10 mouse cellular contexts compared by ENCODE assay signal in the genomic region with DNA sequence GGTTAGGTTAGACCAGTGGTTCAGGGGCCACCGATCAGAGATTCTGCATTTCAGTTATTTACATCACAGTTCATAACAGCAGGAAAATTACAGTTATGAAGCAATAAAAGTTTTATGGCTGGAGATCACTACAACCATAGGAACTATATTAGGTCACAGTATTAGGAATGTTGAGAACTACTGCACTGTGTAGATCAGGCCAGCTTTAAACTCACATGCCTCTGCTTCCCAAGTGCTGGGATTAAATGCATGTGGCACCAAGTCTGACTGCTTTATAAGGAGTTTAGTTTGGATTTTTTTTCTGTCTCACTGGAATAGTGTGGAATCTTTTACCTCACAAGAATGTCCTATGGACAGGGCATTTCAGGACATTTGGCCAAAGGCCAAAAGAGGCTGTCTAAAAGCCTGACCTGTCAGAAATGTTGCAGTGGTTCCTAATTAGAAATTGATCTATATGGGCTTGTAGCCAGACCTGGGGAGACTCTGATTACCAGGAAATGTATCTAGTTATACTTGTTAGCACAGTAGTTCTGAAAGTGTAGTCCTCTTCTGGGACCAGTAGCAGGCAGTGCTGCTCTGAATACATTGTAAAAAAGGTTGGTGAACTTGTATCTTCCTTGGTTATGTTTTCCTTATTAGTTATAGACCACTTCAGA. TPM values are rescaled to one million over a fixed set of nuclear protein-coding genes. Genes with fewer than 3 reads are reported as not detected.
DNase-seq lines count a peak whose midpoint lies in the region; ATAC-seq and TF ChIP-seq lines count a peak whose summit lies in the region.
"Had no signal": no experiment of that assay in that cellular context is flagged by ENCODE, and none has a peak within 500 bp of the region (broad histone marks: within the 10 kb centered on the region; RNA-seq: fewer than 3 reads in every experiment).

No protein-coding gene starts in this region.

- H3K9ac ChIP-seq in kidney, embryonic 16.5 days (replicated peaks; ENCODE audit: low read length): no peak overlapping the region

- no peaks in the 10 kb centered on the region for H3K9me3 ChIP-seq in kidney, embryonic 16.5 days (ENCODE audit: low read length)
- no peaks in the 10 kb centered on the region for H3K9me3 ChIP-seq in forebrain, embryonic 10.5 days

- H3K4me3 ChIP-seq in gastrocnemius, adult 2 months: no peak overlapping the region
- H3K4me3 ChIP-seq in kidney, embryonic 16.5 days (ENCODE audit: low read length): no peak overlapping the region
- H3K4me3 ChIP-seq in forebrain, embryonic 10.5 days: no peak overlapping the region

- H3K36me3 ChIP-seq in kidney, embryonic 16.5 days (ENCODE audit: insufficient read depth, low read length): no peaks in the 10 kb centered on the region
- H3K36me3 ChIP-seq in forebrain, embryonic 10.5 days (replicated peaks): peaks cover 3% of the 10 kb centered on the region; the same call in 1 of the 2 replicates

- ATAC-seq in kidney, embryonic 16.5 days (ENCODE audit: low FRiP score, low TSS enrichment): peak; percentile 61; the same call in 1 of the 2 replicates
- no peak for ATAC-seq in monocyte, adult 5-6 weeks (replicated peaks; ENCODE audit: insufficient number of reproducible peaks, low FRiP score, low TSS enrichment, poor library complexity, severe bottlenecking)

- peaks cover 28% of the 10 kb centered on the region for H3K4me1 ChIP-seq in kidney, embryonic 16.5 days (ENCODE audit: insufficient read depth, low read length)
- H3K4me1 ChIP-seq in forebrain, embryonic 10.5 days: peaks cover 15% of the 10 kb centered on the region; the same call in 1 of the 2 replicates

- peak; percentile 38 for DNase-seq in gastrocnemius, adult 2 months
- no peak for DNase-seq in gastrocnemius, adult 8-10 months (ENCODE audit: low spot score in 2 of 2)
- peak; percentile 61 for DNase-seq in 3T3-L1 (ENCODE audit: low read depth, low spot score)
- DNase-seq in adrenal gland, postnatal 36 days: peak; percentile 35 to 42
- DNase-seq in forebrain, embryonic 10.5 days (ENCODE audit: extremely low spot score, low spot score): no peak
- DNase-seq in embryo, embryonic 10.5 days (ENCODE audit: low spot score): no peak

- H3K4me2 ChIP-seq in kidney, embryonic 16.5 days (replicated peaks; ENCODE audit: low read depth, low read length): no peak overlapping the region

- no peaks in the 10 kb centered on the region for H3K27me3 ChIP-seq in kidney, embryonic 16.5 days (ENCODE audit: insufficient read depth, low read length)
- H3K27me3 ChIP-seq in forebrain, embryonic 10.5 days (ENCODE audit: poor library complexity, severe bottlenecking): no peaks in the 10 kb centered on the region

- intact Hi-C loops in gastrocnemius, adult 2 months (cut with DNase I): no loop called here

- peak; percentile 38; the same call in 1 of the 2 replicates for TF ChIP-seq CTCF in gastrocnemius, adult 2 months (IDR thresholded peaks at IDR 0.05)

- 82% methylated on average over 1 of the region's 1 CpGs for WGBS in kidney, embryonic 16.5 days
- WGBS in forebrain, embryonic 10.5 days: 88% methylated on average over 1 of the region's 1 CpGs

- peak overlapping the region; percentile 70 for H3K27ac ChIP-seq in gastrocnemius, adult 2 months
- H3K27ac ChIP-seq in kidney, embryonic 16.5 days (ENCODE audit: low read length): no peak overlapping the region
- H3K27ac ChIP-seq in forebrain, embryonic 10.5 days: no peak overlapping the region

RNA-seq across cellular contexts. Expression of a gene that starts 18.0 kb away (rescaled TPM):
- total RNA-seq in gastrocnemius, adult 2 months (2021): not detected
- not detected for total RNA-seq in gastrocnemius, adult 8-10 months (2022)
- total RNA-seq in adrenal gland, postnatal 36 days (2021): not detected
- 0.35 TPM in 1 of 2 replicates, not detected in the other for polyA plus RNA-seq in kidney, embryonic 16.5 days (2015; fragmentation: Nextera tagmentation; extraction: Ambion mirVana)
- polyA plus RNA-seq in forebrain, embryonic 10.5 days (2016; fragmentation: Nextera tagmentation; extraction: Ambion mirVana): 1.3 and 2.0 TPM in 2 replicates
- not detected in 3 replicates for total RNA-seq in monocyte, adult 5-6 weeks (2017)
- total RNA-seq: left cerebral cortex, postnatal 36 days had no signal

RNA-seq across cellular contexts. Expression of a gene that starts 18.3 kb away (rescaled TPM):
- total RNA-seq in gastrocnemius, adult 2 months (2021): 10 to 100 TPM; 62.5 to 70.7 TPM
- total RNA-seq in gastrocnemius, adult 8-10 months (2022): 10 to 100 TPM; 54.8 to 69.4 (median 58.4) TPM
- 100 to 1,000 TPM; 187 to 234 TPM for total RNA-seq in adrenal gland, postnatal 36 days (2021)
- 42.3 and 48.4 TPM in 2 replicates for polyA plus RNA-seq in kidney, embryonic 16.5 days (2015; fragmentation: Nextera tagmentation; extraction: Ambion mirVana)
- 45.6 and 56.1 TPM in 2 replicates for polyA plus RNA-seq in forebrain, embryonic 10.5 days (2016; fragmentation: Nextera tagmentation; extraction: Ambion mirVana)
- 165 to 198 TPM (median 196 TPM) in 3 replicates for total RNA-seq in monocyte, adult 5-6 weeks (2017)

RNA-seq across cellular contexts. Expression of a gene that starts 39.4 kb away (rescaled TPM):
- total RNA-seq in gastrocnemius, adult 2 months (2021): not detected
- total RNA-seq in gastrocnemius, adult 8-10 months (2022): not detected
- not detected for total RNA-seq in adrenal gland, postnatal 36 days (2021)
- polyA plus RNA-seq in kidney, embryonic 16.5 days (2015; fragmentation: Nextera tagmentation; extraction: Ambion mirVana): not detected in 2 replicates
- polyA plus RNA-seq in forebrain, embryonic 10.5 days (2016; fragmentation: Nextera tagmentation; extraction: Ambion mirVana): not detected in 2 replicates
- total RNA-seq in monocyte, adult 5-6 weeks (2017): not detected in 3 replicates
- total RNA-seq: ES-E14; left cerebral cortex, postnatal 36 days had no signal

Comparison
In these comparisons a context has a peak if more than half of its experiments do, and no peak if none do; other contexts are left out.
1. DNase-seq: peak in gastrocnemius, adult 2 months (single experiment), 3T3-L1 (single experiment) and adrenal gland, postnatal 36 days (2 of 2); none in gastrocnemius, adult 8-10 months (0 of 2), forebrain, embryonic 10.5 days (single experiment) and embryo, embryonic 10.5 days (single experiment).